Mouse (Mus musculus) MEL (cell line): ENCODE measurements around the gene Cdkn1b. TPM values are rescaled to one million over a fixed set of nuclear protein-coding genes. Genes with fewer than 3 reads are reported as not detected.

Source experiments
- DNase-seq: peaks from one replicate; pipeline ENCODE4 v3.0.0; 2011; ENCODE audit warnings: low read depth, low spot score
- H3K27ac ChIP-seq: 2 replicates; pipeline ENCODE4 v1.5.1; 2012; ENCODE audit warnings: low read depth, mild to moderate bottlenecking, control low read depth, low read length, moderate library complexity; ENCODE audit not compliant: control insufficient read depth
- H3K27me3 ChIP-seq, 2 experiments: fragments of 150-350 bp in 1 of 2; sonication (generic) in 1 of 2; 2 replicates each; pipeline ENCODE4 v1.6.1; 2012; ENCODE audit warnings: low read length in 2 of 2, mild to moderate bottlenecking in 2 of 2, improper control_type of control experiment in 1 of 2, moderate library complexity in 1 of 2; ENCODE audit not compliant: insufficient read depth in 2 of 2, control insufficient read depth in 1 of 2
- H3K36me3 ChIP-seq, 2 experiments: 2 replicates each; pipeline ENCODE4 v1.6.1; 2012 to 2014; ENCODE audit warnings: low read length in 2 of 2, improper control_type of control experiment in 1 of 2, inconsistent platforms in 1 of 2, mild to moderate bottlenecking in 1 of 2; ENCODE audit not compliant: insufficient read depth in 2 of 2, control insufficient read depth in 1 of 2
- H3K4me1 ChIP-seq, 2 experiments: fragments of 150-350 bp in 1 of 2; sonication (generic) in 1 of 2; 2 replicates each; pipeline ENCODE4 v1.6.1; 2012; ENCODE audit warnings: low read length in 2 of 2, improper control_type of control experiment in 1 of 2, mild to moderate bottlenecking in 1 of 2; ENCODE audit not compliant: insufficient read depth in 2 of 2, control insufficient read depth in 1 of 2
- H3K4me3 ChIP-seq, 2 experiments: fragments of 150-350 bp in 1 of 2; sonication (generic) in 1 of 2; 2 replicates each; pipeline ENCODE4 v1.5.1; 2012; ENCODE audit warnings: low read depth in 2 of 2, low read length in 2 of 2, mild to moderate bottlenecking in 2 of 2, moderate library complexity in 2 of 2, control low read depth in 1 of 2, improper control_type of control experiment in 1 of 2; ENCODE audit not compliant: control insufficient read depth in 1 of 2, insufficient read depth in 1 of 2
- H3K79me2 ChIP-seq: 2 replicates; pipeline ENCODE4 v1.6.1; 2012; ENCODE audit warnings: mild to moderate bottlenecking, low read length, moderate library complexity; ENCODE audit not compliant: control insufficient read depth, poor library complexity, insufficient read depth
- H3K9ac ChIP-seq: 2 replicates; pipeline ENCODE4 v1.6.1; 2012; ENCODE audit warnings: low read depth, mild to moderate bottlenecking, control low read depth, low read length, moderate library complexity; ENCODE audit not compliant: control insufficient read depth, poor library complexity, severe bottlenecking
- H3K9me3 ChIP-seq: fragments of 150-350 bp; sonication (generic); replicated peaks from 2 replicates; pipeline ENCODE4 v1.6.1; 2012; ENCODE audit warnings: mild to moderate bottlenecking, low read length, improper control_type of control experiment, moderate library complexity; ENCODE audit not compliant: insufficient read depth
- BHLHE40 ChIP-seq: IDR thresholded peaks from 2 replicates; pipeline ENCODE4 v1.6.1; 2012; ENCODE audit warnings: low read depth, mild to moderate bottlenecking, inconsistent platforms, low read length, improper control_type of control experiment, borderline replicate concordance
- E2F4 ChIP-seq: IDR thresholded peaks from 2 replicates; pipeline ENCODE4 v1.6.1; 2011; ENCODE audit warnings: low read depth, low read length, improper control_type of control experiment, borderline replicate concordance
- ETS1 ChIP-seq: IDR thresholded peaks from 2 replicates; pipeline ENCODE4 v1.6.1; 2012; ENCODE audit warnings: low read depth, mild to moderate bottlenecking, inconsistent platforms, low read length, improper control_type of control experiment, moderate library complexity
- GABPA ChIP-seq: IDR thresholded peaks from 2 replicates; pipeline ENCODE4 v1.6.1; 2012; ENCODE audit warnings: low read depth, mild to moderate bottlenecking, inconsistent platforms, low read length, improper control_type of control experiment, moderate library complexity
- GATA1 ChIP-seq: IDR thresholded peaks from 2 replicates; pipeline ENCODE4 v1.6.1; 2011; ENCODE audit warnings: low read depth, low read length, improper control_type of control experiment
- HCFC1 ChIP-seq: IDR thresholded peaks from 2 replicates; pipeline ENCODE4 v1.6.1; 2012; ENCODE audit warnings: low read depth, mild to moderate bottlenecking, inconsistent platforms, low read length, improper control_type of control experiment, moderate library complexity
- KAT2A ChIP-seq: conservative IDR thresholded peaks from 2 replicates; pipeline ENCODE4 v1.6.1; 2012; ENCODE audit warnings: low read depth, low read length, improper control_type of control experiment, inconsistent platforms
- MAFK ChIP-seq: IDR thresholded peaks from 2 replicates; pipeline ENCODE4 v1.6.1; 2011; ENCODE audit warnings: low read depth, mild to moderate bottlenecking, low read length, improper control_type of control experiment, borderline replicate concordance
- MAX ChIP-seq: IDR thresholded peaks from 2 replicates; pipeline ENCODE4 v1.6.1; 2011; ENCODE audit warnings: low read length, improper control_type of control experiment
- MEF2A ChIP-seq: IDR thresholded peaks from 2 replicates; pipeline ENCODE4 v1.6.1; 2014; ENCODE audit warnings: low read depth, mild to moderate bottlenecking, inconsistent platforms, low read length, improper control_type of control experiment; ENCODE audit not compliant: poor library complexity, insufficient replicate concordance, severe bottlenecking; ENCODE audit errors: extremely low read depth
- MXI1 ChIP-seq: IDR thresholded peaks from 2 replicates; pipeline ENCODE4 v1.6.1; 2011; ENCODE audit warnings: mild to moderate bottlenecking, low read depth, low read length, improper control_type of control experiment
- NELFE ChIP-seq: IDR thresholded peaks from 2 replicates; pipeline ENCODE4 v1.6.1; 2011; ENCODE audit warnings: low read depth, low read length, improper control_type of control experiment
- NRF1 ChIP-seq: IDR thresholded peaks from 2 replicates; pipeline ENCODE4 v1.6.1; 2014; ENCODE audit warnings: low read depth, mild to moderate bottlenecking, inconsistent platforms, low read length, improper control_type of control experiment, moderate library complexity; ENCODE audit not compliant: poor library complexity, insufficient read depth, severe bottlenecking
- POLR2AphosphoS5 ChIP-seq: IDR thresholded peaks from 2 replicates; pipeline ENCODE4 v1.6.1; 2012; ENCODE audit warnings: low read depth, borderline replicate concordance, mild to moderate bottlenecking, inconsistent platforms, low read length, moderate library complexity, mixed read lengths
- RAD21 ChIP-seq: IDR thresholded peaks from 2 replicates; pipeline ENCODE4 v1.6.1; 2011; ENCODE audit warnings: mild to moderate bottlenecking, low read depth, low read length, improper control_type of control experiment
- RCOR1 ChIP-seq: IDR thresholded peaks from 2 replicates; pipeline ENCODE4 v1.6.1; 2012; ENCODE audit warnings: low read depth, mild to moderate bottlenecking, inconsistent platforms, low read length, improper control_type of control experiment
- SIN3A ChIP-seq: IDR thresholded peaks from 2 replicates; pipeline ENCODE4 v1.6.1; 2012; ENCODE audit warnings: low read length, improper control_type of control experiment, inconsistent platforms
- TBP ChIP-seq: IDR thresholded peaks from 2 replicates; pipeline ENCODE4 v1.8.0; 2011; ENCODE audit warnings: low read depth, low read length, improper control_type of control experiment
- USF1 ChIP-seq: IDR thresholded peaks from 2 replicates; pipeline ENCODE4 v1.6.1; 2014; ENCODE audit warnings: low read depth, mild to moderate bottlenecking, inconsistent platforms, low read length, improper control_type of control experiment, moderate library complexity
- USF2 ChIP-seq, 2 experiments: IDR thresholded peaks; 2 replicates each; pipeline ENCODE4 v1.6.1; 2011 to 2012; ENCODE audit warnings: improper control_type of control experiment in 2 of 2, low read length in 2 of 2, borderline replicate concordance in 1 of 2, inconsistent platforms in 1 of 2, low read depth in 1 of 2, mild to moderate bottlenecking in 1 of 2; ENCODE audit not compliant: insufficient read depth in 1 of 2
- ZKSCAN1 ChIP-seq: IDR thresholded peaks from 2 replicates; pipeline ENCODE4 v1.6.1; 2012; ENCODE audit warnings: low read depth, mild to moderate bottlenecking, inconsistent platforms, low read length, improper control_type of control experiment, moderate library complexity
- polyA plus RNA-seq, 2 experiments: library from polyadenylated mRNA; stranded (reverse) in 1 of 2; unstranded in 1 of 2; fragments of >175 nt in 1 of 2; fragments of >200 nt in 1 of 2; gene quantifications; 2 replicates each; pipeline versions ENCODE4 v1.2.1 to v1.2.4; 2012; ENCODE audit warnings: low replicate concordance in 2 of 2, low read depth in 1 of 2; ENCODE audit not compliant: insufficient read length in 2 of 2, insufficient read depth in 1 of 2, missing spikeins in 1 of 2
- total RNA-seq: library from RNA; depleted of rRNA; stranded (reverse); fragments of 300-350 nt; gene quantifications from 2 replicates; pipeline ENCODE4 v1.2.3, GENCODE M21; 2012

Cdkn1b gene
- total and polyA plus RNA-seq, 3 experiments, result 7.7 to 21.2 TPM; not detected in 1

DNA sequence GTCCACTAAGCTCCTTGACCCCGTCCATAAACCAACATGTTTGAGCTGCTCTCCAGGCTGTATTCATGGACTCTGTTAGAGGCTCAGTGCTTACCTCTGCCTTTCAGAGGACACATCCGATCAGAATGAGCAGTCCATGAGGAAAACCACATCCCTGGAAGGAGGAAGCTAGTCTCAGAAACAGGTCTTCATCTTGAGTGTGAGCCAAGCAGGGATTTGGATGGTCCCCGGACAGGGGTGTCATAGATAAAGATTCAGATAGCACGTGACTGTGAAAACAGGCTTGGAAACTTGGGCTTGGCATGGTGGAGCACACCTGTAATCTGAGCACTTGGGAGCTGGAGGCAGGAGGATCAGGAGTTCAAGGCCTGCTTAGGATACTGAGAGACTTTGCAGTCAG, 9.7 kb downstream of the Cdkn1b start (continued):
- TF ChIP-seq RAD21, result no peak
- no peak for TF ChIP-seq GABPA

GRCm38 (mm10) chr6:134930383-134930782, 10.2 kb downstream of the Cdkn1b start:
- DNase-seq, result peak; percentile 32
- Histone ChIP-seq H3K9ac (peak overlapping the region; percentile 85), H3K27ac (peak overlapping the region; percentile 60; the same call in 1 of the 2 replicates), H3K79me2 (peaks cover 34% of the 10 kb centered on the region), H3K9me3 (no peaks in the 10 kb centered on the region), H3K4me3 (peak overlapping the region; percentile 56 to 86), H3K27me3 (no peaks in the 10 kb centered on the region), H3K4me1 (peaks cover 9 to 27% of the 10 kb centered on the region in 2 experiments; a peak in 3 of 4 replicates), H3K36me3 (peaks cover 0 to 30% of the 10 kb centered on the region in 2 experiments; a peak in 3 of 4 replicates)
- TF ChIP-seq MEF2A (no peak), BHLHE40 (peak; percentile 90), MAFK (no peak), TBP (no peak), HCFC1 (no peak), GATA1 (no peak), USF1 (peak; percentile 37; the same call in 1 of the 2 replicates), ZKSCAN1 (no peak), NRF1 (no peak), E2F4 (no peak), POLR2AphosphoS5 (no peak), NELFE (no peak), RCOR1 (no peak), SIN3A (peak; percentile 48; the same call in 1 of the 2 replicates), MAX (no peak), MXI1 (peak; percentile 76), ETS1 (peak; percentile 74), KAT2A (no peak), USF2 (IDR thresholded peaks at IDR 0.05; ENCODE audit: borderline replicate concordance in 1 of 2, insufficient read depth in 1 of 2, low read depth in 1 of 2, low read length in 2 of 2) (no peak; a peak in 1 of 4 replicates)
